In genomic region chr2:71757098-71757497, GRCm38 (mm10) we compare ENCODE assay signal across 11 mouse cellular contexts. TPM values are rescaled to one million over a fixed set of nuclear protein-coding genes. Genes with fewer than 3 reads are reported as not detected.
DNase-seq lines count a peak whose midpoint lies in the region; ATAC-seq lines count a peak whose summit lies in the region.
"Had no signal": no experiment of that assay in that cellular context is flagged by ENCODE, and none has a peak within 500 bp of the region (broad histone marks: within the 10 kb centered on the region; RNA-seq: fewer than 3 reads in every experiment).

No protein-coding gene starts in this region.

- no peaks in the 10 kb centered on the region for H3K27me3 ChIP-seq in midbrain, embryonic 11.5 days (ENCODE audit: control insufficient read depth, insufficient read depth, low read length)
- H3K27me3 ChIP-seq in midbrain, embryonic 16.5 days (ENCODE audit: control insufficient read depth, insufficient read depth, low read depth, low read length): no peaks in the 10 kb centered on the region
- no peaks in the 10 kb centered on the region for H3K27me3 ChIP-seq in heart, embryonic 10.5 days (ENCODE audit: insufficient read depth, poor library complexity, severe bottlenecking)
- H3K27me3 ChIP-seq: CH12.LX; embryonic facial prominence, embryonic 13.5 days had no signal

- no peak overlapping the region for H3K4me3 ChIP-seq in midbrain, embryonic 11.5 days (ENCODE audit: low read depth, low read length)
- H3K4me3 ChIP-seq in midbrain, embryonic 16.5 days (ENCODE audit: low read depth, low read length): no peak overlapping the region
- H3K4me3 ChIP-seq in heart, embryonic 10.5 days: no peak overlapping the region
- H3K4me3 ChIP-seq: embryonic facial prominence, embryonic 13.5 days; limb, embryonic 12.5 days had no signal

- peaks cover 3% of the 10 kb centered on the region; the same call in 1 of the 2 replicates for H3K4me1 ChIP-seq in midbrain, embryonic 11.5 days (ENCODE audit: control insufficient read depth, insufficient read depth, low read length)
- no peaks in the 10 kb centered on the region; the same call in 1 of the 2 replicates for H3K4me1 ChIP-seq in midbrain, embryonic 16.5 days (ENCODE audit: control insufficient read depth, insufficient read depth, low read length)
- peaks cover 23% of the 10 kb centered on the region for H3K4me1 ChIP-seq in heart, embryonic 10.5 days

- no peaks in the 10 kb centered on the region for H3K36me3 ChIP-seq in midbrain, embryonic 11.5 days (ENCODE audit: control insufficient read depth, insufficient read depth, low read length)
- H3K36me3 ChIP-seq in midbrain, embryonic 16.5 days (ENCODE audit: control insufficient read depth, insufficient read depth, low read length): no peaks in the 10 kb centered on the region
- no peaks in the 10 kb centered on the region for H3K36me3 ChIP-seq in heart, embryonic 10.5 days
- H3K36me3 ChIP-seq: embryonic facial prominence, embryonic 13.5 days; limb, embryonic 12.5 days had no signal

- ATAC-seq in midbrain, embryonic 11.5 days (ENCODE audit: low FRiP score): no peak
- no peak for ATAC-seq in midbrain, embryonic 16.5 days
- ATAC-seq in megakaryocyte-erythroid progenitor cell, adult 5-6 weeks (replicated peaks; ENCODE audit: low FRiP score, low TSS enrichment, poor library complexity, severe bottlenecking): peak; percentile 74

- H3K9ac ChIP-seq in midbrain, embryonic 11.5 days (ENCODE audit: low read length): no peak overlapping the region
- H3K9ac ChIP-seq in midbrain, embryonic 16.5 days (ENCODE audit: low read depth, low read length): no peak overlapping the region
- H3K9ac ChIP-seq: embryonic facial prominence, embryonic 13.5 days; limb, embryonic 12.5 days had no signal

- no peak overlapping the region for H3K4me2 ChIP-seq in midbrain, embryonic 11.5 days
- no peak overlapping the region for H3K4me2 ChIP-seq in midbrain, embryonic 16.5 days (ENCODE audit: low read length)
- H3K4me2 ChIP-seq: embryonic facial prominence, embryonic 13.5 days; limb, embryonic 12.5 days had no signal

- DNase-seq in midbrain, embryonic 11.5 days (ENCODE audit: low spot score, missing footprints): peak; percentile 6
- no peak for DNase-seq in heart, embryonic 10.5 days (ENCODE audit: low spot score)
- peak; percentile 59 for DNase-seq in kidney, postnatal 10 days
- DNase-seq in B cell, adult 2 months: no peak
- no peak for DNase-seq in embryo, embryonic 9.5 days (ENCODE audit: extremely low spot score)
- DNase-seq in Muller cell, postnatal 12 days (ENCODE audit: inconsistent ontology term): no peak

- no peaks in the 10 kb centered on the region for H3K9me3 ChIP-seq in midbrain, embryonic 11.5 days (ENCODE audit: control insufficient read depth, low read length)
- no peaks in the 10 kb centered on the region for H3K9me3 ChIP-seq in midbrain, embryonic 16.5 days (replicated peaks; ENCODE audit: control insufficient read depth, low read length, poor library complexity, severe bottlenecking)
- H3K9me3 ChIP-seq in heart, embryonic 10.5 days: no peaks in the 10 kb centered on the region
- H3K9me3 ChIP-seq: embryonic facial prominence, embryonic 13.5 days; limb, embryonic 12.5 days had no signal

- 75% methylated on average over 5 of the region's 5 CpGs for WGBS in midbrain, embryonic 11.5 days
- WGBS in midbrain, embryonic 16.5 days: 79% methylated on average over 5 of the region's 5 CpGs
- 37% methylated on average over 5 of the region's 5 CpGs for WGBS in heart, embryonic 10.5 days

- H3K27ac ChIP-seq in midbrain, embryonic 11.5 days (ENCODE audit: low read depth, low read length): no peak overlapping the region
- no peak overlapping the region for H3K27ac ChIP-seq in midbrain, embryonic 16.5 days (ENCODE audit: low read length)
- H3K27ac ChIP-seq in heart, embryonic 10.5 days: 0 out of 2 replicates have a peak overlapping the region, but pooled peaks have one; percentile 23
- H3K27ac ChIP-seq: embryonic facial prominence, embryonic 13.5 days; limb, embryonic 12.5 days had no signal

RNA-seq across cellular contexts. Expression of gene Itga6, which starts 11.7 kb away (rescaled TPM):
- polyA plus RNA-seq in midbrain, embryonic 11.5 days (2014; fragmentation: Nextera tagmentation; extraction: Ambion mirVana): 28.5 and 28.7 TPM in 2 replicates
- polyA plus RNA-seq in midbrain, embryonic 16.5 days (2015; fragmentation: Nextera tagmentation; extraction: Ambion mirVana): 17.7 and 23.7 TPM in 2 replicates
- polyA plus RNA-seq in heart, embryonic 10.5 days (2016; fragmentation: Nextera tagmentation; extraction: Ambion mirVana): 93.7 and 111 TPM in 2 replicates
- 20.3 and 21.2 TPM in 2 replicates for total RNA-seq in megakaryocyte-erythroid progenitor cell, adult 5-6 weeks (2014; fragmentation: Nextera tagmentation)
- 30.4 and 45.3 TPM in 2 replicates for total RNA-seq in megakaryocyte-erythroid progenitor cell, adult 5-6 weeks (2017)

Comparison
In these comparisons a context has a peak if more than half of its experiments do, and no peak if none do; other contexts are left out.
1. DNase-seq: peak in midbrain, embryonic 11.5 days (single experiment) and kidney, postnatal 10 days (single experiment); none in heart, embryonic 10.5 days (single experiment), B cell, adult 2 months (0 of 2), embryo, embryonic 9.5 days (single experiment) and Muller cell, postnatal 12 days (single experiment).